Mouse (Mus musculus): Measurements from ENCODE around the gene Ano2.

Ano2 gene

DNA sequence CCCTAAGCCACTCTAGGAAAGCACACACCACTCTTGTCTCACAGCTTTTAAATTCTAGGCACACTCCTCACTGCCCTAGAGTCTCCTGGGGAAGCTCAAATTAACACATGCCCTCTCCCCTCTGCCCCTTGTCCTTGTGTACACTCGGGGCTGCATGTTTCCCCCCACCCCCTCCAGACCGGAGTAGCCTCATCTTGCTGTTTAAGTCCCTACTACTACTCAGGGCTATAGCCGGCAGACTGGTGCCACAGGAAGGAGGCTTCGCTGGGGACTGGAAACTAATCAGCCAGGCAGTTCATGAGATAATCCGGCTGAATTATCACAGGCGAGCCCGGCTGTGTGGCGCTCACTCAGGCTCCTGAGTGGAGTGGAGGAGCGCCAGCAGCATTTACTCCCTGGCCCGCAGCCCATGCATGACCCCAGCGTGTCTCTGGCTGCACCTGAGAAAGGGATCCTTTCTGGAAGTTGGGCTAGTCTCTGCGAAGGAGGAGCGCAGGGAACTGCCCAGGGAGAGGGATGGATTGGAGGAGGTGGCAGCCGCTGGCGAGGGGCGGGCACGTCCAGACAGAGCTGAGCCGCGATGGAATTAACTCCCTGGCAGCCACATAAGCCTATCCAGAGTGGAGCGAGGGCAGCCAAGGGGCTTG is at the start of gene Ano2:
Ano2 (plus strand) TSS at position 363 of the 647 bp plus-strand sequence.
- no peak for DNase-seq

GRCm38 (mm10) chr6:125640486-125640885 is 49.7 kb upstream of the Ano2 start:
- no peak for DNase-seq

- DNase-seq = no peak
Observed at GRCm38 (mm10) chr6:125641146-125641545, 49.1 kb upstream of the Ano2 start.

- DNase-seq = no peak
Observed at GRCm38 (mm10) chr6:125648964-125649363, 41.3 kb upstream of the Ano2 start.

DNA sequence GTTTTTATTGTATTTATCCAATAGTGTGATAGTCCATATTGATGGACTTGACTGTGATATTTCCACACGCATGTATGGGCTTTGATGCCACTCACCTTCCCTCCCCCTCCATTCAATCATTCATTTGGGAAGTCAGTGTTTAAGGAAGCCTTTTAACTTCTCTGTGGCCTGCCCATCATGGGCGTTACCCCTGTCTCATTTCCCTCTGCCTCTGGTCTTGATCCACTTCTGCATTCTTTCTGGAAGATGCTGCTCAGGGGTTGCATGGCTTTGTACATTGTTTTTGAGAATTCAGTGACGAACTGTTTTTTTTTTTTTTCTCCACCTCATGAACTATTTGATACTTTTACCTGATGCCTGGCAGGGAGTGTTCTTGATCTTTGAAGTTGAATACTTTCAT is 38.9 kb upstream of the Ano2 start:
- DNase-seq = no peak

DNA sequence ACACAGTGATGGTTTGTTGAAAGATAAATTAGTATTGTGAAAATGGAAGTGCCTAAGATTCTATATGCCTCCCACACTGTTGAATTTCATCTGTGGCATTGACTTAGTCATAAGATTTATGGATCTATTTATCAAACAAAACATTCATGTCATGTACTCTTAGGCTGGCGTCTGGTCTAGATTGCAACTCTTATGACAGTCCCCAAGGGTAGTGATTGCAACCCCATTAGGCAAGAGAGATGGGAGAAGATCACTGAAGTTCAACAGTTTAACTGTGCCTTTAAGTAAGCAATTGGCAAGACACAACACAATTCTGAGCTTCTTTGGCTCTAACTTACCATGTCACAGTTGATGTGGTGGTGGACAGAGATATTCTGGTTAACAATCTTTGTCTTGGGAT is 36.8 kb upstream of the Ano2 start:
- DNase-seq = no peak

DNA sequence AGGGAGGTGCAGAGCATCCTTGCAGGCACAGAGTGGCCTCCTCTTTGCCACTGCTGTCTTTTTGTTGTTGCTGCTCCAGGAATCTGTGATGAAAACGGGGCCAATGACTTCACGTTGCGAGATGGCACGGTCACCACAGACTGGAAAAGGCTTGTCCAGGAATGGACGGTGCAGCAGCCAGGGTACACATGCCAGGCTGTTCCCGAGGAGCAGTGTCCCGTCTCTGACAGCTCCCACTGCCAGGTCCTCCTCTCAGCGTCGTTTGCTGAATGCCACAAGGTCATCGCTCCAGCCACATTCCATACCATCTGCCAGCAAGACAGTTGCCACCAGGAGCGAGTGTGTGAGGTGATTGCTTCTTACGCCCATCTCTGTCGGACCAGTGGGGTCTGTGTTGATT is 33.3 kb upstream of the Ano2 start:
- DNase-seq = no peak

- no peak for DNase-seq
Observed at GRCm38 (mm10) chr6:125657966-125658365, 32.3 kb upstream of the Ano2 start.

GRCm38 (mm10) chr6:125661106-125661877 is 28.9 kb upstream of the Ano2 start:
- DNase-seq = peak; percentile 64

- DNase-seq = no peak
Observed at GRCm38 (mm10) chr6:125663906-125664305, 26.3 kb upstream of the Ano2 start.

DNA sequence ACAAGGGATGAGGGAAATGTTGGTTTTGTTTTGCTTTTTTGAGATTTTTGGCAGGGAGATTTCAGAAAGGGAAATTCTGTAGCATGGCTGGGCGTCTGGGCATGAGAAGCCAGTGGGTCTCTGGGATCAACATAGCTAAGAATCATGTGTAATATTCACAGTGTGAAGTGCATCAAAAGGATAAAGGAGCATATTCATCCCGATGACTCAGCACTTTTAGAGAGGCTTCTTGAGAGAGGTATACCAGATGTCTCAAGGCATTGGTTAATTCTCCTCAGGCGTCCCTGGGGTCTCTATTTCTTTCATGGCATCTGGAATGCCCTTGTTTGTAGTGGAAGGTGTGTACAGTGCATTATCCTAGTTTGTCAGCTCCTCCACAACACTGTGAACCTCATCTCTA is 18.4 kb upstream of the Ano2 start:
- DNase-seq = no peak

DNA sequence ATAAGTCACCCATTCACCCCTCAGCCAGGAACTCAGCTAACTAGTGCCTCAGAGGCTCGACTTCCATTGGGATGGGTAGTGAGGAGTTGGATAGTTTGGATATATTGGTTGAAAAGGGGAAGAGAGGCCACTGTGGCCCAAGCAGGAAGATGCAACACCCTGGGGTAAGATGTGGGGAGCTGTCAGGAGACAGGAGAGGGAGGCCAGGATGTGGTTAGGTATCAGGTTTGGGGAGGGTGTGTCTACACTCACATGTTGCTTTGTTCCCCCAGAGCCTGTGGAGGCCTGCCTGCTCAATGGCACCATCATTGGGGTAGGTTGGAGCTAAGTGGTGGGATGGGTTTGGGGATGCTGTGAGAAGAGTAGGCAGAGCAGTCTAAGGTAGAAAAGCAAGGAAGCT is 11.7 kb upstream of the Ano2 start:
- DNase-seq = peak; percentile 39

DNA sequence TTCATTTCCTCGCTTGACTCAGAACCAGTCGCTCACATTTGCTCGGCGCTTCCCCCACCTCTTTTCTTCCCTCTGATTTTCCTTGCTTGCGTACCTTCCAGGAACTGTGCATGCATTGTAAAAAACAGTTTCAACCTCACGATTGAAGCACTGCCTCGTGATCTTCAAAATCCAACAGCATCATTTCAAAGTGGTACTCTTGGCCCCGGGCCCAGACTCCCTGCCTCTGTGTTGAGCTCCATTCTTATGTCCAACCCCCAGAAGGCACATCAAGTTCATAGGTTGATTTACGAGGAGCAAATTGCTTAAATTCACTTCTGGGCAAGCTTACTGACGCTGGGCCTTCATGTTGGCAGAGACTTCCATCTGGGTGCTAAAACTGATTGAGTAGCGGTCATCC is 9.6 kb upstream of the Ano2 start:
- DNase-seq = no peak

- DNase-seq = no peak
Observed at GRCm38 (mm10) chr6:125685420-125685819, 4.8 kb upstream of the Ano2 start.

GRCm38 (mm10) chr6:125687986-125688385 is 2.2 kb upstream of the Ano2 start:
- no peak for DNase-seq

GRCm38 (mm10) chr6:125701146-125701545 is 10.9 kb downstream of the Ano2 start:
- DNase-seq = no peak

DNA sequence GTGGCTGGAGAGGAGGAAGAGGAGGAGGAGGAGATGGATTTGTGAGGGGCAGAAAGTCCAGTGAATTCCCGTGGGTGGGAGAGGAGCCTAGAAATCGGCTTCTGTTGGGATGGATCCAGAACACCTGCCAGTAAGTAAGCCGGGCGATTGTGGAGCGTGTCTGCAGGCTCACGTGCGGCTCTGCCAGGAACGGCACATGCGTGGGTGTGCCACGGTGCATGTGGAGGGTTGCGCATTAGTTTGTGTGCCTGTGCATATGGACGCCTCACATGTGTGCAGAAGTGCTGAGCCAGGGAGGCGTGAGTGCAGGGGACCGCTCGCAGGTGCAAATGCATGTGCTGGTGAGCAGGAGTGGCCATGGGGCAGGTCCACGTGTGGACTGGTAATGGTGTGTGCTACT is 21.0 kb downstream of the Ano2 start:
- DNase-seq = no peak

DNA sequence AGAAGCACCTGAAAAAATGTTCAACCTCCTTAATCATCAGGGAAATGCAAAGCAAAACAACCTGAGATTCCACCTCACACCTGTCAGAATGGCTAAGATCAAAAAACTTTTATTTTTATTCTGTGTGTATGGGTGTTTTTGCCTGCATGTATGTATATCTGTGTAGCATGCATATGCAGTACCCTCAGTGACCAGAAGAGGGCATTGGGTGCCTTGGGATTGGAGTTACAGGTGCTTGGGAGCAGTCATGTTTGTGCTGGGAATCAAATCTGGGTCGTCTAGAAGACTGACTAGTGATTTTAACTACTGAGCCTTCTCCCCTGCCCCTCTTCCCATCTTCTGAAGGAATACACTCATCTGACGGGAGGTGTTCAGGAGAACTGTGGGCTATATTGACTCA is 36.2 kb downstream of the Ano2 start:
- peak; percentile 21 for DNase-seq

- DNase-seq = no peak
Observed at GRCm38 (mm10) chr6:125727484-125727911, 37.3 kb downstream of the Ano2 start.

DNA sequence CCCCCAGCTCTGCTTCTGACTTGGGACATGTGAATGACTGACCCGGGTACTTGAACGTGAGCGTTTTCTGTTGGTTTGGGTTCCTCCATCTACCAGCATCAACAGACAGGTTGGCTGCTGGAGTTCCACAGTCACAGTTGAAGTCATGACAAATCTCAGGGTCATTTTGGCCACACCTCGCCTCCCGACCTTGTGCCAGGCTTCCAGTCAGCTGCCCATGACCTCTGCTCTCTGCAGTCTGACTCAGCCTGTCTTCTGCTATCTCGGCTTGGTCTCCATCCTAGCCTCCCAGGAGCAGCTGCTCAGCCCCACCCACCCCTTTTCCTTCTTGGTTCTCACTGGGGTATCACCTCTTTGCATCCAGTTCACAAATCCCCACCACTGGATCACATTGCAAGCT is 39.3 kb downstream of the Ano2 start:
- DNase-seq = no peak

DNA sequence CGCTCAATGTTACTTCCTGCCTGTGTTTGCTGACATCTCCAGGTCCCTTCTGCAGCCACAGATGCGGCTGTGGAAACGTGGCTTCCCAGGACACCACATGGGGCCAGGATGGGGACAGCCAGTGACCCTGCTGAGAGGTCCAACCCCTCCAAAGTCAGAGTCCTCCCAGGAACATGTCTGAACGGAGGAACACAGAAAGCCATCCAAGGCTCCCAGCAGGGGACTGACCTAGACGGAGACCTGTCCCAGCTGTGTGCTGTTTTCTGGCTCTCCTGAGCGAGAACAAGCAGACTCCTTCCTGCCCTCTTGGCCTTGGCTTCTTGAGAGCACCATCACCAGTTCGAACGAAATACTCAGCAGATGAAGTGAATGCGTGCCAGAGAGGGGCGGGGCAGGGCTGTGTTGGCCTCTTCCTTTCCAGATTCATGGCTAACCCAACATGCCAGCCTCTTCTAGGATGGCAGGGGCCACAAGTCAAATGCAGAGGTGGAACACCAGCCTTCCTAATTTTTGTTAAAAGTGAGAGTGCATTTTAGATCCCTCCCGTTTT is 39.8 kb downstream of the Ano2 start:
- no peak for DNase-seq

DNA sequence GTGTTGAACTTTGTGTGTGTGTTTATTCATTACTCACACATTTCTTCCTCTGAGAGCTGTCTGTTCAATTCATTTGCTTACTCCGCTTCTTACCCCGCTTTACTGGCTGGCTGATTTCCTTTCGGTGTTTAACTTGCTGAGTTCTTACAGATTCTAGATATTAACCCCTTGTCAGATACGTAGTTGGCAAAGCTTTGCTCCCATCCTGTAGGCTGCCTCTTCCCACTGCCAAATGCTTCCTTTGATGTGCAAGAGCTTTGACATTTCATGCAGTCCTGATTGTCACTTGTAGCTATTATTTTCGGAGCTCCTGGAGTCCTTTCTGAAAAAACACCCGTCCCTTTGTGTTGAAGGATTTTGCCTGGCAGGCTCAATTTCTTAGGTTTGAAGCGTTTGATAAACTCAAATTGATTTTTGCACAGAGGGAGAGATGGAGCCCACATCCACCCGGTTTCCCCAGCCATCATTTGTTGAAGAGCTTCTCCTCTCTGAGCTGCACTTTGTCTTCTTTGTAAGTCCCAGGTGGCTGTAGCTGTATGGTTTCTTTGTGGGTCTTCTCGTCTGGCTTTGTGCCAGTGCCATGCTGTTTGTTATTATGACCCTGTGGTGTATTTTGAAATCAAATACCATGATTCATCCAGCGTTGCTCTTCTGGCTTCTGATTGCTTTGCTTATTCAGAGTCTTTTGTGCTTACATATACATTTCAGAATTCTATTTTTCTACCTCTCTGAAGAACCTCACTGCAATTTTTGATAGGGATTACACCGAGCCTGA is 47.5 kb downstream of the Ano2 start:
- DNase-seq = no peak
